Mouse (Mus musculus) heart, embryonic 16.5 days (tissue): ENCODE measurements around the gene Fbxl13. TPM values are rescaled to one million over a fixed set of nuclear protein-coding genes. Genes with fewer than 3 reads are reported as not detected.
A peak's percentile ranks its signal among the peaks of the same experiment; 100 is the strongest.

Experiments used
- ATAC-seq: fragments of 200-750 bp; cut with Nextera tagmentation; replicated peaks from 2 replicates; pipeline ENCODE4 v1.8.0; 2017; ENCODE audit warnings: moderate number of reproducible peaks; ENCODE audit not compliant: insufficient read depth, low FRiP score; ENCODE audit errors: extremely low read depth
- H3K27ac ChIP-seq: fragments of 300-500 bp; sonication (generic); 2 replicates; pipeline ENCODE4 v1.5.1; 2014; ENCODE audit warnings: mild to moderate bottlenecking, low read length, control low read depth, moderate library complexity
- H3K27me3 ChIP-seq: fragments of 300-500 bp; sonication (generic); 2 replicates; pipeline ENCODE4 v1.6.1; 2014; ENCODE audit warnings: low read length, mixed read lengths; ENCODE audit not compliant: control insufficient read depth, insufficient read depth
- H3K36me3 ChIP-seq: fragments of 300-500 bp; sonication (generic); 2 replicates; pipeline ENCODE4 v1.6.1; 2014; ENCODE audit not compliant: control insufficient read depth, insufficient read depth
- H3K4me1 ChIP-seq: fragments of 300-500 bp; sonication (generic); 2 replicates; pipeline ENCODE4 v1.6.1; 2014; ENCODE audit warnings: low read length, mixed read lengths; ENCODE audit not compliant: control insufficient read depth, insufficient read depth
- H3K4me2 ChIP-seq: fragments of 300-500 bp; sonication (generic); 2 replicates; pipeline ENCODE4 v1.6.1; 2014; ENCODE audit warnings: low read depth, mild to moderate bottlenecking, control low read depth, low read length
- H3K4me3 ChIP-seq: fragments of 300-500 bp; sonication (generic); 2 replicates; pipeline ENCODE4 v1.5.1; 2014; ENCODE audit warnings: mild to moderate bottlenecking, control low read depth, low read length
- H3K9ac ChIP-seq: fragments of 300-500 bp; sonication (generic); 2 replicates; pipeline ENCODE4 v1.6.1; 2014; ENCODE audit warnings: low read length, control low read depth
- H3K9me3 ChIP-seq: fragments of 300-500 bp; sonication (generic); replicated peaks from 2 replicates; pipeline ENCODE4 v1.6.1; 2016; ENCODE audit warnings: low read length; ENCODE audit not compliant: control insufficient read depth
- WGBS: fragments of 180-500 bp; shearing (Covaris S2); extraction: QIAGEN DNeasy Blood & Tissue Kit; methylation state at CpG from one replicate; pipeline ENCODE4 v1.1.7; 2014; 5-methylcytosine and 5-hydroxymethylcytosine counted together
- polyA plus RNA-seq: library from polyadenylated mRNA; unstranded; fragments of >200 nt; fragmentation: Nextera tagmentation; extraction: Ambion mirVana; gene quantifications from 2 replicates; pipeline ENCODE4 v1.2.1, GENCODE M21; 2015

Gene Fbxl13
- polyA plus RNA-seq, 1 experiment from 2014 or later, result 0.30 TPM

DNA sequence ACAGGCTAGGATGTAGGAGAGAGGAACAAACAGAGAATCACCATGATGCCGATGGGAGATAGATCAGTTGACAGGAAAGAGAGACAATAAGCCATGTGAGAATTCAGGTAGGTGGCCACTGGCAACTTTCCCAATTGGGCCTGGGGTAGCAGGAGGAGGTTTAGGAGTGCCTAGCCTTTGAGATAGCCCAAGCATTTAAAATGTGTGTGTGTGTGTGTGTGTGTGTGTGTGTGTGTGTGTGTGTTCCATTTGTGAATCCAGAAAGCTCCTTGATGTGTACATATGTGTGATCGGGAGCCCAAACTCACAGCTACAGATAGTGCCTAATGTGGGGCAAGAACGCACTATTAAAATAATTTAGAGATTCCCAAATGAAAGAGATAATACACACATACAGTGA lies 67.3 kb downstream of the Fbxl13 start:
- Histone ChIP-seq H3K4me2 (no peak overlapping the region), H3K36me3 (no peaks in the 10 kb centered on the region), H3K9me3 (no peaks in the 10 kb centered on the region), H3K4me1 (peaks cover 12% of the 10 kb centered on the region), H3K27ac (no peak overlapping the region), H3K4me3 (no peak overlapping the region), H3K27me3 (no peaks in the 10 kb centered on the region), H3K9ac (no peak overlapping the region)
- WGBS, result 78% methylated on average over 3 of the region's 3 CpGs
- no peak for ATAC-seq

DNA sequence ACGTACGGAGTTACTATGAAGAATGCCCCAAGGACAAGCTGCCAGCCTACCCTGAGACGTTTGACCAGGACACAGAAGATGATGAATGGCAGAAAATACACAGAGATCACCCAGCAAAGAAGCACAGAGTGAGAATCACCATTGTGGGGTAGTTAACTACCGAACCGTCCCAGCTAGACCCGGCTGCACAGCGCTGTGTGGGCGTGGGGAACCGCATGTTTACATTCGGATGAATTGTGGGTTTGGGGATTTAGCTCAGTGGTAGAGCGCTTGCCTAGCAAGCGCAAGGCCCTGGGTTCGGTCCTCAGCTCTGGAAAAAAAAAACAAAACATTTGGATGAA lies 70.3 kb downstream of the Fbxl13 start:
- peak overlapping the region; percentile 28 for H3K4me2 ChIP-seq

DNA sequence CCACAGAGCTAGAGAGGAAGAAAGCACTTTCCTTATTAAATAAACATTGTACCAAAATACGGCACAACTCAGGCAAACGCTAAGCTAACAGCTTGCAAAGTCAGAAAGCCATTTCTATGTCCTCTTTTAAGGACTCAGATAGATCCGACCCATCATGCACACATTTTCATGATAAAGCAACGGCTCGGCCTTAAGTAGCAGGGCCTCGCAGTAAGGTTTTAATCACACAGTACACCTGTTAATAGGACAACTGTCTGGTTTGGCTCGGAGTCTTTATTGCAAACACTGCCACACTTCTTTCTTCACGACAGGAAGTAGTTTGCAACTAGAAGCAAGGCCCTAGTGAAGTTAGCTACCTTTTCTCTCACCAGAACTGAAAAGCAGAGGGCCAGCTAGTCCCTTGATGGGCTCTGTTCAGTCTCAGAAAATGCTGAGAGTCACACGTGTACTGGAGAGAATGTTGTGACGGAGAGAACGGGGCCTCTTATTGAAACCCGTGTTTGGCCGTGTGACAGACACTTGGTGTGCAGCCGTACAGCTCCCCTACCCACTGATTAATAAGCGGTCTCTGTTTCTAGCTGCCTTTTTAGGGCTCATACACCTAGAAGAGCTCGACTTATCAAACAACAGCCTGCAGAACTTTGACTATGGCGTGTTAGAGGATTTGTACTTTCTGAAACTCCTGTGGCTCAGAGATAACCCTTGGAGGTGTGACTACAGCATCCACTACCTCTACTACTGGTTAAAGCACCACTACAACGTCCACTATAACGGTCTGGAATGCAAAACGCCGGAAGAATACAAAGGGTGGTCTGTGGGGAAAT lies 70.8 kb downstream of the Fbxl13 start:
- peak overlapping the region; percentile 28 for H3K4me2 ChIP-seq
- WGBS, result 52% methylated on average over 21 of the region's 21 CpGs
- peak; percentile 73 for ATAC-seq

More for the DNA sequence above, 70.3 kb downstream of the Fbxl13 start:
- WGBS, result 84% methylated on average over 13 of the region's 13 CpGs
- H3K4me3 ChIP-seq, result no peak overlapping the region
- peak overlapping the region; percentile 62; the same call in 1 of the 2 replicates for H3K27ac ChIP-seq
- no peaks in the 10 kb centered on the region for H3K9me3 ChIP-seq
- ATAC-seq, result no peak
- H3K9ac ChIP-seq, result no peak overlapping the region
- H3K36me3 ChIP-seq, result no peaks in the 10 kb centered on the region
- no peaks in the 10 kb centered on the region for H3K27me3 ChIP-seq
- peaks cover 8% of the 10 kb centered on the region for H3K4me1 ChIP-seq

DNA sequence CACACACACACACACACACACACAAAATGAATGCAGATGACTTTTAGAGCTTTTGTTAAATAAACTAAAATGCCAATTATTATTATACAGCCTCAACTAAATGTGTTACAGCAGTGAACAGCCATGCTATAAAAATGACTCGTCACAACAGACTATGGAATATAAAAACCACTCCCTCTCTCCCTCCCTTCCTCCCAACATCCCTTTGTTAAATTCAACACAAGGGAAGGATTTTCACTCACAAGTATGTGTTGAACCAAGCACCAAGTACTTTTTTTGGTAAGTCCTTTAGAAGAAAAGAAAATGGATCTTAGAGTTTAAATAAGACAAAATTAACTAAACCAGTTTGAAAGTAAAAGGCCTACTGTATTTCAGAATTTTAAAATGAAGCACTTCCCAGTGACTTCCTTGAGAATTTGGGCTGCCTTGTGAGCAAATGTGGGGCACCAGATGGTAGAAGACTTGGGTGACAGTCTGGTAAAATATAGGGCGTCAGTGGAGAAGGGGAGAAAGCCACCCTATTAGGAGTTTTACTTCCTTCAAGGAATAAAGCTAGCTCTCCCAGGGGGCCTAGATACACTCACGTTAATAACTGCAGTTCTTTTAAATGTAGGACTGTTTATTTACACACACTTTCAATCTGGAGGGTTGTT lies 72.5 kb downstream of the Fbxl13 start:
- Histone ChIP-seq H3K4me2 (no peak overlapping the region), H3K4me3 (no peak overlapping the region), H3K36me3 (no peaks in the 10 kb centered on the region), H3K9me3 (no peaks in the 10 kb centered on the region), H3K9ac (no peak overlapping the region), H3K27me3 (no peaks in the 10 kb centered on the region), H3K4me1 (peaks cover 8% of the 10 kb centered on the region), H3K27ac (no peak overlapping the region)
- 78% methylated on average over 3 of the region's 3 CpGs for WGBS
- no peak for ATAC-seq

More for the DNA sequence above, 70.8 kb downstream of the Fbxl13 start:
- H3K9ac ChIP-seq, result peak overlapping the region; percentile 46; the same call in 1 of the 2 replicates
- H3K4me1 ChIP-seq, result peaks cover 8% of the 10 kb centered on the region
- no peaks in the 10 kb centered on the region for H3K9me3 ChIP-seq
- no peaks in the 10 kb centered on the region for H3K27me3 ChIP-seq
- no peaks in the 10 kb centered on the region for H3K36me3 ChIP-seq
- H3K4me3 ChIP-seq, result no peak overlapping the region
- H3K27ac ChIP-seq, result peak overlapping the region; percentile 62

DNA sequence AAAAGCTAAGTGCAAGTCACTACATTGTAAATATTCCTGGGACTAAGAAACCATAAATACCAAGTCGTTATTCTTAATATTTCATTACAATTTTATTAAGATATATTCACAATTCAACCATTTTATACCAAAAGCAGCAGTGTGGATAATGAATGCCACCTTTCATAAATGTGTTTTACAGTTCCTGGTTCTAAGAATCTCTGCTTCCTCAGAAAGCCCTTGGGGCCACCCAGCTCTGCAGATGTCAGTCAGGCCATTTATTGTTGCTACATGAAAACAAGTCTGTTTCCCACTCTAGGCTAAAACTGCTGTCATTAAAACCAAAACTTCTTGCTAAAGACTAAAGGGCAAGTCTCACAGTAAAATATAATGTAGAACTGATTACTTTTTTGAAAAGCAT lies 77.7 kb downstream of the Fbxl13 start:
- 63% methylated on average over 1 of the region's 1 CpGs for WGBS
- no peak overlapping the region for H3K4me3 ChIP-seq
- no peak for ATAC-seq

DNA sequence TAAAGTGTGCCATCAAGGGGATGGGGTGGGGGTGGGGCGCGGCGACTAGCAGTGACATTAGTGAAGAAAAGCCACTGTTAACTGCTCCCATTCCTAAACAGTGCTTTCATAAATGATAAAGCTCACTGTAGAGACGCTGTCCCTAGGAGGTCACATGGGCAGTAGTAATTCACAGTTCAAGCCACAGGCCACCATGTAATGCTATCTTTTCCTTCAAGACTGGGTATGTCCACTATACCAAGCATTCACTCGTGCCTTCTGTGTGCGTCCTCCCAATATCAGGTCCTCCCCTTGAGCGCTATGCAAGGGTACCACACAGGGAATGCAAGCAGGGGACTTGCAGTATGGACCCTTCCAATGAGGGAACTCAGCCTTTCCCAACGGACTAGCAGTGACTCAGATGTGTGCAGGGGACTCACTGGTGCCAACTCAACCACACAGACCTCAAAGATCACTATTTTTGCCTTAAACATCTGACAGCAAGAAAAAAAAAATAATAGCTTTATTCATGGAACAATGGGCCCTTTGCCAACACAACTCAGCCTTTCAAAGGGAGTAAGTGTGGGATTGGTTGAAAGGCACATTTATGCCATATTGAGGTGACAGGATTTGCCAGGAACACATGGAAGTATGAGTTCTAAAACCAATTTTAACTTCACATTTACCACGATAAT lies 79.9 kb downstream of the Fbxl13 start:
- no peaks in the 10 kb centered on the region for H3K9me3 ChIP-seq
- H3K4me1 ChIP-seq, result peaks cover 1% of the 10 kb centered on the region; the same call in 1 of the 2 replicates
- no peaks in the 10 kb centered on the region for H3K27me3 ChIP-seq
- no peak overlapping the region for H3K9ac ChIP-seq
- no peak overlapping the region for H3K4me2 ChIP-seq
- WGBS, result 84% methylated on average over 9 of the region's 9 CpGs
- no peak overlapping the region for H3K27ac ChIP-seq
- H3K36me3 ChIP-seq, result no peaks in the 10 kb centered on the region
- no peak overlapping the region for H3K4me3 ChIP-seq
- ATAC-seq, result no peak

More for the DNA sequence above, 77.7 kb downstream of the Fbxl13 start:
- Histone ChIP-seq H3K9me3 (no peaks in the 10 kb centered on the region), H3K27ac (no peak overlapping the region), H3K27me3 (no peaks in the 10 kb centered on the region), H3K4me2 (no peak overlapping the region), H3K9ac (no peak overlapping the region), H3K4me1 (no peaks in the 10 kb centered on the region), H3K36me3 (no peaks in the 10 kb centered on the region)

DNA sequence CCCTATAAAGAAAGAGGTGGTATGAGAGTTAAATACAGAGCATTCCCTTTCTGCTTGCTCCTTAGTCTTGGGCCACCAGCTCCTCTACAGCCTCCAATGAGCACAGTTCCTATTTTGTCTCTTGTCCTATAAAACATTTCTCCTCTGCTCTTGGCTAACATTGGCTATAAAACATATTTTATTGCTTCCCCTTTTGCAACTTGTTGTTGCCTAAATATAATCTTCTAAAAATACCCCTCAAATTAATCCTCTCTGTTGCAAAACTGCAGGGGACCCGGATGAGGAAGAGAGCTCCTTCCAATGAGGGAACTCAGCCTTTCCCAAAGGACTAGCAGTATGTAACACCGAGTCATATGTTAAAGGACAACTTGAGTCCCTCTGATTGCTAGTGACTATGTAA lies 81.5 kb downstream of the Fbxl13 start:
- 69% methylated on average over 2 of the region's 2 CpGs for WGBS
- Histone ChIP-seq H3K27me3 (no peaks in the 10 kb centered on the region), H3K4me2 (no peak overlapping the region), H3K36me3 (no peaks in the 10 kb centered on the region), H3K9me3 (no peaks in the 10 kb centered on the region), H3K27ac (no peak overlapping the region), H3K4me3 (no peak overlapping the region), H3K9ac (no peak overlapping the region), H3K4me1 (peaks cover 2% of the 10 kb centered on the region; the same call in 1 of the 2 replicates)
- ATAC-seq, result no peak

DNA sequence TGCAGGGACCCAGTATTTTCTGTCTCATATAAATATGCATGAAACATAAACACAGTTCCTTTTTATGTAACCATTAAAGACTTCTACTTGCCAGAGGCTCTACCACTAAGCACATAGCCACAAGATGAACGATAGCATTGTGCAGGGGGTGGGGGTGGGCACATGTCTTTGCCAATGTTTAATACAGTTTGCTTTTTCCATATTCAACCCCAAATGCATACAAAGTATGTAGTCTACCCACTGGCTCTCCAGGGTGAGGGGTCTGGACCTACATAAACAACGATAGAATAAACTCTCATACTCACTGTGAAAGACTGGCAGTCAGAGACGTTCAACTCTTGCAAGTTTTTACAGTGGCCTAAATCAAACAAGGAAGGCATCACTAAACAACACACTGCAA lies 88.9 kb downstream of the Fbxl13 start:
- no peak overlapping the region for H3K27ac ChIP-seq
- no peaks in the 10 kb centered on the region for H3K9me3 ChIP-seq
- WGBS, result 84% methylated on average over 3 of the region's 3 CpGs
- H3K4me1 ChIP-seq, result peaks cover 9% of the 10 kb centered on the region
- no peaks in the 10 kb centered on the region for H3K36me3 ChIP-seq
- no peak for ATAC-seq
- H3K4me3 ChIP-seq, result no peak overlapping the region
- no peak overlapping the region for H3K9ac ChIP-seq
- no peaks in the 10 kb centered on the region for H3K27me3 ChIP-seq
- no peak overlapping the region for H3K4me2 ChIP-seq

DNA sequence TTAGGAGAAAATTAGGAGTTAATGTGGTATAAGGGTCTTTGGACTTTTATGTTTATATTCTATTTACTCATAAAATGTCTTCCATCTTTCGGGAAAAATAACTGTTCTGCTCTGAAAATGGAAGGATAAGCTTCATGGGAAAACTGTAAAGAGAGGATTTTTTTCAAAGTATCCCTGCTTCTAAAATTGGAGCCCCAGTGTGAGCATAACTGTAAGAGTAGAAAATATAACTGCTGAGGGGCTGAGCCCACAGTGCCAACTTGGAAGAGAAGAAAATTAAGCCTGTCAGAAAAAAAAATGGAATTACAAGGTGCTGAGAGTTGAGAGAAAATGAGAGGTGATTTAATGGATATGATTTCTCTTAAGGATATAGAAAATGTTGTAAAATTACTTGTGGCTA lies 90.7 kb downstream of the Fbxl13 start:
- H3K9me3 ChIP-seq, result no peaks in the 10 kb centered on the region
- ATAC-seq, result no peak
- H3K27me3 ChIP-seq, result no peaks in the 10 kb centered on the region
- H3K27ac ChIP-seq, result no peak overlapping the region
- H3K4me1 ChIP-seq, result peaks cover 6% of the 10 kb centered on the region
- H3K9ac ChIP-seq, result no peak overlapping the region
- no peak overlapping the region for H3K4me2 ChIP-seq
- WGBS, result 85% methylated on average over 1 of the region's 1 CpGs
- no peak overlapping the region for H3K4me3 ChIP-seq
- H3K36me3 ChIP-seq, result no peaks in the 10 kb centered on the region
